Mouse (Mus musculus) limb, embryonic 14.5 days (tissue): ENCODE results near the gene Hist2h2bb. TPM values are rescaled to one million over a fixed set of nuclear protein-coding genes. Genes with fewer than 3 reads are reported as not detected.
"Not testable (repeated sequence)": the region's sequence is repeated elsewhere in the genome, so short reads cannot be mapped to it uniquely, and the experiment has no call there.

ENCODE experiments used
- ATAC-seq: fragments of 200-750 bp; cut with Nextera tagmentation; 2 replicates; pipeline ENCODE4 v1.8.0; 2017; ENCODE audit warnings: low read depth, moderate number of reproducible peaks, moderate TSS enrichment; ENCODE audit not compliant: low FRiP score
- DNase-seq: peaks from one replicate; pipeline ENCODE4 v3.0.0-alpha.2; 2015; ENCODE audit warnings: low spot score
- H3K27ac ChIP-seq: fragments of 300-500 bp; sonication (generic); replicated peaks from 2 replicates; pipeline ENCODE4 v1.5.1; 2014; ENCODE audit warnings: low read depth, mild to moderate bottlenecking, low read length, moderate library complexity, mixed read lengths
- H3K27me3 ChIP-seq: fragments of 300-500 bp; sonication (generic); 2 replicates; pipeline ENCODE4 v1.6.1; 2014; ENCODE audit warnings: low read length, mixed read lengths; ENCODE audit not compliant: control insufficient read depth, insufficient read depth
- H3K36me3 ChIP-seq: fragments of 300-500 bp; sonication (generic); 2 replicates; pipeline ENCODE4 v1.6.1; 2014; ENCODE audit warnings: mild to moderate bottlenecking, low read length, moderate library complexity, mixed read lengths; ENCODE audit not compliant: control insufficient read depth, insufficient read depth
- H3K4me1 ChIP-seq: fragments of 300-500 bp; sonication (generic); 2 replicates; pipeline ENCODE4 v1.6.1; 2014; ENCODE audit warnings: antibody characterized with exemption, low read length, mixed read lengths; ENCODE audit not compliant: control insufficient read depth, insufficient read depth
- H3K4me2 ChIP-seq: fragments of 300-500 bp; sonication (generic); replicated peaks from 2 replicates; pipeline ENCODE4 v1.6.1; 2014; ENCODE audit warnings: low read depth, mild to moderate bottlenecking, low read length, moderate library complexity; ENCODE audit not compliant: severe bottlenecking
- H3K4me3 ChIP-seq: fragments of 300-500 bp; sonication (generic); replicated peaks from 2 replicates; pipeline ENCODE4 v1.5.1; 2014; ENCODE audit warnings: low read length
- H3K9ac ChIP-seq: fragments of 300-500 bp; sonication (generic); 2 replicates; pipeline ENCODE4 v1.6.1; 2014; ENCODE audit warnings: mild to moderate bottlenecking, low read depth, low read length, moderate library complexity; ENCODE audit not compliant: severe bottlenecking
- H3K9me3 ChIP-seq: fragments of 300-500 bp; sonication (generic); 2 replicates; pipeline ENCODE4 v1.6.1; 2016; ENCODE audit warnings: low read length; ENCODE audit not compliant: control insufficient read depth
- POLR2A ChIP-seq: fragments of 200-500 bp; IDR thresholded peaks from 2 replicates; pipeline ENCODE4 v1.8.0; 2012; ENCODE audit warnings: inconsistent platforms, mild to moderate bottlenecking, moderate library complexity, borderline replicate concordance; ENCODE audit not compliant: insufficient read depth, insufficient read length; ENCODE audit errors: extremely low read depth
- WGBS: fragments of 180-500 bp; shearing (Covaris S2); extraction: QIAGEN DNeasy Blood & Tissue Kit; methylation state at CpG from one replicate; pipeline ENCODE4 v1.1.7; 2014; 5-methylcytosine and 5-hydroxymethylcytosine counted together
- polyA plus RNA-seq, 2 experiments: library from polyadenylated mRNA; depleted of rRNA in 1 of 2; stranded (reverse) in 1 of 2; unstranded in 1 of 2; fragments of >200 nt; fragmentation: Nextera tagmentation in 1 of 2; extraction: Ambion mirVana in 1 of 2; gene quantifications; 2 replicates each; pipeline versions ENCODE4 v1.2.1 to v1.2.3; 2012 to 2014

The Hist2h2bb gene
- polyA plus RNA-seq, 2 experiments: 14.3 to 16.1 TPM

DNA sequence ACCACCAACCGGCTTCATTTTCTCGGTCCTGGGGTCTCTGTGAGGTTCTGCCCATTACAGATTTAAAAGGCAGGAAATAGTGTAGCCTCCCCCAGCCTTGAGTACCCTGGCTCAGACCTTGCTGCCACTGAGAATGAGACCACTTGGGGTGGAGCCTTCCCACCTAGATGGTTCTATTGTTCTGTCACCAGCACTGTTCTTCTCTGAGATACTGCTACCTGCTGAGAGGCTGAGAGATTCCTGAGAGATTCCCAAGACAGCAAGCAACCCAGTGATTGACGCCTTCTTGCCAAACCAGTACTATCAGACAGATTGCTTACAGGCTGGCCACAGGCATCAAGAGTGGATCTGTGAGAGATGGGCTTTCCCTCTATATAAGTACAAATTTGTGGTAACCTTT, 19.6 kb downstream of the Hist2h2bb start:
- Histone ChIP-seq H3K4me2 (no peak overlapping the region), H3K9me3 (no peaks in the 10 kb centered on the region), H3K27ac (no peak overlapping the region), H3K4me3 (no peak overlapping the region), H3K36me3 (no peaks in the 10 kb centered on the region), H3K9ac (no peak overlapping the region), H3K4me1 (no peaks in the 10 kb centered on the region), H3K27me3 (no peaks in the 10 kb centered on the region)
- ATAC-seq (no peak), DNase-seq (no peak)
- no peak for TF ChIP-seq POLR2A
- WGBS: 71% methylated on average over 3 of the region's 3 CpGs

- H3K4me1 ChIP-seq, ATAC-seq: not testable (repeated sequence)
- WGBS: 92% methylated on average over 3 of the region's 3 CpGs
These were observed 21.2 kb downstream of the Hist2h2bb start for GRCm38 (mm10) chr3:96290727-96291126.

DNA sequence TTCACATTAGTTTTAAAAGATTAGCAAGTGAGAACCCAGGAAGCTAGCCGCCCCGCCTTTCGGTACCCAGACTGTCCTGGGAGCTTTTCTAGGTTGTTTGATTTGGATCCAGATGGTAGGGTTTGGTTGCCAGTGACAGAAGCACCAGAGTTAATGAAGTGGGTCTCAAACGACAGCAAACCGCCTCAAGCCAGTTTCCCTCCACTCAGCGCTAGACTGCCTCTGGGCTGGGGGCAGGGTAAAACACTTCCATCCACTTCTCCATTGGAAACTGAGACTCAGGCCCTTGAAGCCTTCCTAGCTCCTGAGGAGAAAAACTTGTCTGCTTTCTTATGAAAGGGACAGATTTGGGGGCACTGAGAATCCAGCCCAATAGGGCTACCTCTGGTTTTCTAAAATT, 23.1 kb downstream of the Hist2h2bb start:
- TF ChIP-seq POLR2A: no peak
- 40% methylated on average over 6 of the region's 6 CpGs for WGBS

More at GRCm38 (mm10) chr3:96290727-96291126, 21.2 kb downstream of the Hist2h2bb start:
- H3K4me3 ChIP-seq, H3K27me3 ChIP-seq, H3K9me3 ChIP-seq, H3K27ac ChIP-seq, H3K4me2 ChIP-seq, H3K36me3 ChIP-seq, H3K9ac ChIP-seq, DNase-seq: not testable (repeated sequence)

DNA sequence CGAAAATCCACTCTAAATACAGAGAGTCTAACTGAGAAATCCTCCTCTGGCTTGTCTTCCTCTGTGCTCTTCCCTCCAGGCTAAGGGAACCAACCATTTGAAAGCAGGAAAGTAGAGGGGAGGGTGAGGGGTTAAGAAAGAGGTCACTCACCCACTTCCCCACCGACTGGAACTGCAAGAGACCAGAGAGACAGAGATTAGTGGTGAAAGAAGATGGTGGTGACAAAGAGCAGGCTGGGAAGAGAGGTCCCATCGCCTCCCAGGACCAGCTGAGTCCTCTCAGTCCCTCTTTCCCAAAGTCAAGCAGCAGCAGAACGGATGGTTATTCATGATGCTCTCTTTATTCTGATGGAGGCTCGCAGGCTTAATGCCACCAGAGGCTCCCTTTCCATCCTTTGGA, 23.8 kb downstream of the Hist2h2bb start:
- H3K27ac ChIP-seq: no peak overlapping the region
- ATAC-seq (no peak), DNase-seq (no peak)
- no peak overlapping the region for H3K4me3 ChIP-seq
- no peaks in the 10 kb centered on the region for H3K36me3 ChIP-seq
- 58% methylated on average over 5 of the region's 5 CpGs for WGBS
- no peak overlapping the region for H3K9ac ChIP-seq
- no peaks in the 10 kb centered on the region for H3K9me3 ChIP-seq
- H3K4me2 ChIP-seq: no peak overlapping the region
- H3K27me3 ChIP-seq: no peaks in the 10 kb centered on the region
- H3K4me1 ChIP-seq: no peaks in the 10 kb centered on the region
- no peak for TF ChIP-seq POLR2A

More for the DNA sequence above, 23.1 kb downstream of the Hist2h2bb start:
- no peaks in the 10 kb centered on the region for H3K9me3 ChIP-seq
- H3K36me3 ChIP-seq: no peaks in the 10 kb centered on the region
- no peak overlapping the region for H3K9ac ChIP-seq
- H3K4me2 ChIP-seq: no peak overlapping the region
- no peaks in the 10 kb centered on the region for H3K4me1 ChIP-seq
- DNase-seq (no peak), ATAC-seq (no peak)
- no peak overlapping the region for H3K4me3 ChIP-seq
- H3K27ac ChIP-seq: no peak overlapping the region
- no peaks in the 10 kb centered on the region for H3K27me3 ChIP-seq

GRCm38 (mm10) chr3:96293787-96294186, 24.2 kb downstream of the Hist2h2bb start, which contains the start of gene Fcgr1:
Fcgr1 (minus strand) TSS chr3:96293969.
- ATAC-seq (no peak), DNase-seq (no peak)
- TF ChIP-seq POLR2A: no peak
- no peaks in the 10 kb centered on the region for H3K9me3 ChIP-seq
- no peak within 1 kb of the TSS for H3K27ac ChIP-seq
- H3K36me3 ChIP-seq: no peaks in the 10 kb centered on the region
- H3K9ac ChIP-seq: no peak within 1 kb of the TSS
- no peaks in the 10 kb centered on the region for H3K27me3 ChIP-seq
- 81% methylated on average over 4 of the region's 4 CpGs for WGBS
- H3K4me3 ChIP-seq: no peak within 1 kb of the TSS
- H3K4me1 ChIP-seq: no peaks in the 10 kb centered on the region
- H3K4me2 ChIP-seq: no peak within 1 kb of the TSS

- H3K4me2 ChIP-seq: no peak overlapping the region
- no peak overlapping the region for H3K4me3 ChIP-seq
- H3K9me3 ChIP-seq: no peaks in the 10 kb centered on the region
- DNase-seq: no peak
- TF ChIP-seq POLR2A: no peak
- no peak overlapping the region for H3K27ac ChIP-seq
- H3K4me1 ChIP-seq: no peaks in the 10 kb centered on the region
- no peak overlapping the region for H3K9ac ChIP-seq
- H3K36me3 ChIP-seq: no peaks in the 10 kb centered on the region
- ATAC-seq: no peak
- WGBS: 90% methylated on average over 4 of the region's 4 CpGs
- no peaks in the 10 kb centered on the region for H3K27me3 ChIP-seq
These were observed 28.8 kb downstream of the Hist2h2bb start for GRCm38 (mm10) chr3:96298360-96298759.
